11 mouse cellular contexts compared by ENCODE assay signal in the genomic region with DNA sequence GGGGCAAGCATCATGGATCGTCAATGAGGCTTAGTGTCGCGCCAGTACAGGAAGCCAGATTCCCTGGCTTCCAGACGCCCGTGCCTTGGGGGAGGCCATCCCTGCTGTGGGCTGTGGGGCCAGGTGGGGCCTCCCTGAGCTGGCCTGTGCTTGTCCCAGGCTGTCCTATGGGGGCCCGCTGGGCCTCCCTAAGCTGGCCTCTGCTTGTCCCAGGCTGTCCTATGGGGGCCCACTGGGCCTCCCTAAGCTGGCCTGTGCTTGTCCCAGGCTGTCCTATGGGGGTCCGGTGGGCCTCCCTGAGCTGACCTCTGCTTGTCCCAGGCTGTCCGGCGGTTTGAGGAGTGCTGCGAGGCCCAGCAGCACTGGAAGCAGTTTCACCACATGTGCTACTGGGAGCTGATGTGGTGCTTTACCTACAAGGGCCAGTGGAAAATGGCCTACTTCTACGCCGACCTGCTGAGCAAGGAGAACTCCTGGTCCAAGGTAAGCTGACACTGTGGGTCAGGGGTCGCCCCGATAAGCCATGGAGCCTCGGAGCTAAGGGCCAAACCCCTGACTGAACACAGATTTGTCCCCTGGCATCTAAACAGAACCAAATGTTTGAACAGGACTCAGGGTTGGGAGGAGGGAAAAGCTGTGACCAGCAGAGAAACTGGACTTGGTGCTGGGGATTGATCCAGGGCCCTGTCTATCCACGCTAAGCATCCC. TPM values are rescaled to one million over a fixed set of nuclear protein-coding genes. Genes with fewer than 3 reads are reported as not detected.
A peak's percentile ranks its signal among the peaks of the same experiment; 100 is the strongest.
DNase-seq lines count a peak whose midpoint lies in the region; ATAC-seq and TF ChIP-seq lines count a peak whose summit lies in the region.
"Had no signal": no experiment of that assay in that cellular context is flagged by ENCODE, and none has a peak within 500 bp of the region (broad histone marks: within the 10 kb centered on the region; RNA-seq: fewer than 3 reads in every experiment).

No protein-coding gene starts in this region.

- no peak overlapping the region for H3K9ac ChIP-seq in heart, postnatal 0 days (replicated peaks; ENCODE audit: low read depth, low read length)
- 0 out of 2 replicates have a peak overlapping the region, but pooled peaks have one; percentile 16 for H3K9ac ChIP-seq in embryonic facial prominence, embryonic 13.5 days
- no peak overlapping the region; the same call in 1 of the 2 replicates for H3K9ac ChIP-seq in hindbrain, embryonic 16.5 days (ENCODE audit: low read depth, low read length)
- no peak overlapping the region for H3K9ac ChIP-seq in liver, postnatal 0 days (replicated peaks)

- H3K27ac ChIP-seq in heart, postnatal 0 days (ENCODE audit: low read depth) = peak overlapping the region; percentile 44
- no peak overlapping the region for H3K27ac ChIP-seq in embryonic facial prominence, embryonic 13.5 days
- H3K27ac ChIP-seq in hindbrain, embryonic 16.5 days (ENCODE audit: low read depth, low read length) = no peak overlapping the region
- H3K27ac ChIP-seq in liver, postnatal 0 days (ENCODE audit: low read depth) = no peak overlapping the region
- H3K27ac ChIP-seq: left cerebral cortex, adult 2 months had no signal

- peaks cover 10% of the 10 kb centered on the region; the same call in 1 of the 2 replicates for H3K4me1 ChIP-seq in heart, postnatal 0 days (ENCODE audit: control insufficient read depth, insufficient read depth)
- H3K4me1 ChIP-seq in embryonic facial prominence, embryonic 13.5 days = peaks cover 9% of the 10 kb centered on the region
- H3K4me1 ChIP-seq in hindbrain, embryonic 16.5 days (ENCODE audit: control insufficient read depth, insufficient read depth, low read depth, low read length) = no peaks in the 10 kb centered on the region
- peaks cover 12% of the 10 kb centered on the region for H3K4me1 ChIP-seq in liver, postnatal 0 days (ENCODE audit: insufficient read depth)

- intact Hi-C loops in heart, postnatal 25 days (cut with DNase I) = loop anchor here (10.0 kb wide), 1 partner anchor 272 kb away; no protein-coding TSS in a partner anchor

- no peak overlapping the region for H3K4me2 ChIP-seq in heart, postnatal 0 days (ENCODE audit: low read depth, low read length)
- no peak overlapping the region for H3K4me2 ChIP-seq in embryonic facial prominence, embryonic 13.5 days
- H3K4me2 ChIP-seq in hindbrain, embryonic 16.5 days (ENCODE audit: low read length) = no peak overlapping the region
- H3K4me2 ChIP-seq in liver, postnatal 0 days (ENCODE audit: low read depth, low read length) = no peak overlapping the region

- H3K27me3 ChIP-seq in heart, postnatal 0 days (ENCODE audit: control insufficient read depth, insufficient read depth, low read length) = no peaks in the 10 kb centered on the region
- H3K27me3 ChIP-seq in embryonic facial prominence, embryonic 13.5 days = no peaks in the 10 kb centered on the region
- no peaks in the 10 kb centered on the region for H3K27me3 ChIP-seq in hindbrain, embryonic 16.5 days (replicated peaks; ENCODE audit: control insufficient read depth, insufficient read depth, low read length)
- H3K27me3 ChIP-seq in liver, postnatal 0 days (ENCODE audit: insufficient read depth, low read length) = no peaks in the 10 kb centered on the region

- no peak for TF ChIP-seq EP300 in heart, postnatal 0 days (IDR thresholded peaks at IDR 0.05; ENCODE audit: low read depth)
- no peak for TF ChIP-seq EP300 in liver, postnatal 0 days (IDR thresholded peaks at IDR 0.05; ENCODE audit: low read depth)

- no peak overlapping the region for H3K4me3 ChIP-seq in heart, postnatal 0 days (ENCODE audit: low read depth, low read length)
- no peak overlapping the region for H3K4me3 ChIP-seq in embryonic facial prominence, embryonic 13.5 days
- no peak overlapping the region for H3K4me3 ChIP-seq in hindbrain, embryonic 16.5 days (ENCODE audit: low read length)
- no peak overlapping the region for H3K4me3 ChIP-seq in liver, postnatal 0 days (ENCODE audit: low read depth, low read length)
- H3K4me3 ChIP-seq: left cerebral cortex, adult 2 months had no signal

- H3K36me3 ChIP-seq in heart, postnatal 0 days (replicated peaks; ENCODE audit: control insufficient read depth, insufficient read depth, low read length) = no peaks in the 10 kb centered on the region
- H3K36me3 ChIP-seq in embryonic facial prominence, embryonic 13.5 days = no peaks in the 10 kb centered on the region
- H3K36me3 ChIP-seq in hindbrain, embryonic 16.5 days (ENCODE audit: control insufficient read depth, insufficient read depth, low read length) = no peaks in the 10 kb centered on the region
- H3K36me3 ChIP-seq in liver, postnatal 0 days (replicated peaks; ENCODE audit: insufficient read depth, low read length) = no peaks in the 10 kb centered on the region

- TF ChIP-seq CTCF in heart, postnatal 0 days (IDR thresholded peaks at IDR 0.05; ENCODE audit: low read depth) = no peak
- no peak for TF ChIP-seq CTCF in liver, postnatal 0 days (IDR thresholded peaks at IDR 0.05; ENCODE audit: low read depth)

- no peak for ATAC-seq in heart, postnatal 0 days (ENCODE audit: insufficient read depth, low read depth)
- ATAC-seq in embryonic facial prominence, embryonic 13.5 days (ENCODE audit: insufficient number of reproducible peaks, insufficient read depth, low FRiP score, low TSS enrichment, low read depth) = no peak
- peak; percentile 51; the same call in 1 of the 2 replicates for ATAC-seq in hindbrain, embryonic 16.5 days
- ATAC-seq in liver, postnatal 0 days = peak; percentile 8; the same call in 1 of the 2 replicates
- ATAC-seq: intestine, postnatal 0 days had no signal

- DNase-seq in heart, postnatal 0 days (ENCODE audit: low spot score) = no peak
- DNase-seq in heart, postnatal 25 days (ENCODE audit: low spot score) = no peak
- DNase-seq in liver, postnatal 0 days = no peak
- DNase-seq in testis, postnatal 10 days (ENCODE audit: low spot score) = no peak
- no peak for DNase-seq in right cerebral cortex, postnatal 25 days
- no peak for DNase-seq in layer of hippocampus, adult 18-20 months (ENCODE audit: low spot score in 2 of 2)
- DNase-seq: thymus, postnatal 14 days had no signal

- WGBS in heart, postnatal 0 days = 71% methylated on average over 16 of the region's 16 CpGs
- 45% methylated on average over 16 of the region's 16 CpGs for WGBS in embryonic facial prominence, embryonic 13.5 days
- WGBS in hindbrain, embryonic 16.5 days = 81% methylated on average over 16 of the region's 16 CpGs
- WGBS in liver, postnatal 0 days (ENCODE audit: insufficient replicate concordance) = 69% methylated on average over 16 of the region's 16 CpGs

- H3K9me3 ChIP-seq in heart, postnatal 0 days (replicated peaks; ENCODE audit: control insufficient read depth, low read length) = no peaks in the 10 kb centered on the region
- H3K9me3 ChIP-seq in embryonic facial prominence, embryonic 13.5 days = no peaks in the 10 kb centered on the region
- no peaks in the 10 kb centered on the region for H3K9me3 ChIP-seq in hindbrain, embryonic 16.5 days (ENCODE audit: control insufficient read depth, low read length)
- no peaks in the 10 kb centered on the region for H3K9me3 ChIP-seq in liver, postnatal 0 days (ENCODE audit: low read length)

RNA-seq across cellular contexts. Expression of gene Ttc39a, which starts 26.4 kb away (rescaled TPM):
- 4.2 and 10.0 TPM in 2 replicates for total RNA-seq in heart, postnatal 0 days (2014; rRNA removed; ENCODE audit: low replicate concordance)
- 3.4 and 3.6 TPM in 2 replicates for polyA plus RNA-seq in heart, postnatal 0 days (2015; fragmentation: Nextera tagmentation; extraction: Ambion mirVana)
- 1 to 10 TPM; 1.1 to 2.1 TPM for total RNA-seq in heart, postnatal 25 days (2021)
- polyA plus RNA-seq in embryonic facial prominence, embryonic 13.5 days (2015; fragmentation: Nextera tagmentation; extraction: Ambion mirVana) = 4.6 and 4.9 TPM in 2 replicates
- 3.4 and 5.0 TPM in 2 replicates for polyA plus RNA-seq in hindbrain, embryonic 16.5 days (2015; fragmentation: Nextera tagmentation; extraction: Ambion mirVana)
- polyA plus RNA-seq in liver, postnatal 0 days (2015; fragmentation: Nextera tagmentation; extraction: Ambion mirVana) = 5.0 and 5.4 TPM in 2 replicates
- 1 to 10 TPM; 1.4 to 1.8 TPM for total RNA-seq in layer of hippocampus, adult 18-20 months (2021)

RNA-seq across cellular contexts. Expression of gene Rnf11, which starts 51.7 kb away (rescaled TPM):
- 44.2 and 78.7 TPM in 2 replicates for total RNA-seq in heart, postnatal 0 days (2014; rRNA removed; ENCODE audit: low replicate concordance)
- polyA plus RNA-seq in heart, postnatal 0 days (2015; fragmentation: Nextera tagmentation; extraction: Ambion mirVana) = 44.2 and 44.7 TPM in 2 replicates
- total RNA-seq in heart, postnatal 25 days (2021) = 100 to 1,000 TPM; 104 to 106 TPM
- 39.9 and 41.1 TPM in 2 replicates for polyA plus RNA-seq in embryonic facial prominence, embryonic 13.5 days (2015; fragmentation: Nextera tagmentation; extraction: Ambion mirVana)
- polyA plus RNA-seq in hindbrain, embryonic 16.5 days (2015; fragmentation: Nextera tagmentation; extraction: Ambion mirVana) = 58.8 and 60.3 TPM in 2 replicates
- 34.0 and 38.4 TPM in 2 replicates for polyA plus RNA-seq in liver, postnatal 0 days (2015; fragmentation: Nextera tagmentation; extraction: Ambion mirVana)
- 100 to 1,000 TPM; 177 to 178 TPM for total RNA-seq in layer of hippocampus, adult 18-20 months (2021)

Comparison
In these comparisons a context has a peak if more than half of its experiments do, and no peak if none do; other contexts are left out.
1. ATAC-seq: peak in hindbrain, embryonic 16.5 days (single experiment) and liver, postnatal 0 days (single experiment); none in heart, postnatal 0 days (single experiment) and embryonic facial prominence, embryonic 13.5 days (single experiment).